Mouse (Mus musculus) layer of hippocampus, adult 18-20 months (tissue): ENCODE results near the gene Ift140. TPM values are rescaled to one million over a fixed set of nuclear protein-coding genes. Genes with fewer than 3 reads are reported as not detected.
"Not testable (repeated sequence)": the region's sequence is repeated elsewhere in the genome, so short reads cannot be mapped to it uniquely, and the experiment has no call there.

ENCODE experiments used
- DNase-seq, 2 experiments: peaks; one replicate each; pipeline ENCODE4 v3.0.0; 2022; ENCODE audit warnings: low spot score in 2 of 2
- total RNA-seq, 2 experiments: library from RNA; stranded (reverse); gene quantifications; 2 replicates each; pipeline ENCODE4 v1.2.3; 2021

Ift140 gene
- total RNA-seq, 2 experiments from 2014 or later = 21.2 to 23.2 TPM

GRCm38 (mm10) chr17:25115664-25116432 lies 100.0 kb downstream of the Ift140 start, which contains the start of gene Telo2:
Gene Telo2 (minus strand): TSS chr17:25115967.
- peak; percentile 90 to 94 for DNase-seq

- no peak for DNase-seq
Observed at GRCm38 (mm10) chr17:25117263-25117662, 101.4 kb downstream of the Ift140 start.

- no peak for DNase-seq
Observed at GRCm38 (mm10) chr17:25120406-25120805, 104.5 kb downstream of the Ift140 start, which contains the start of gene Ptx4. Gene Ptx4 (plus strand): TSS chr17:25120760.

GRCm38 (mm10) chr17:25123979-25124378 lies 108.1 kb downstream of the Ift140 start:
- DNase-seq = no peak

- not testable (repeated sequence) for DNase-seq
Observed at GRCm38 (mm10) chr17:25125442-25126060, 109.7 kb downstream of the Ift140 start.

GRCm38 (mm10) chr17:25127079-25127478 lies 111.2 kb downstream of the Ift140 start:
- DNase-seq = peak in 1 of 2 experiments; percentile 21

GRCm38 (mm10) chr17:25127681-25128080 lies 111.8 kb downstream of the Ift140 start:
- DNase-seq = no peak

GRCm38 (mm10) chr17:25130060-25130459 lies 114.2 kb downstream of the Ift140 start:
- no peak for DNase-seq

- DNase-seq = peak; percentile 91 to 98
Observed at GRCm38 (mm10) chr17:25133275-25133698, 117.4 kb downstream of the Ift140 start, which contains the start of gene Clcn7. Gene Clcn7 (plus strand): TSS chr17:25133391.

- DNase-seq = no peak
Observed at GRCm38 (mm10) chr17:25135622-25136021, 119.7 kb downstream of the Ift140 start.

- no peak for DNase-seq
Observed at GRCm38 (mm10) chr17:25138803-25139202, 122.9 kb downstream of the Ift140 start.

GRCm38 (mm10) chr17:25139960-25140359 lies 124.1 kb downstream of the Ift140 start:
- no peak for DNase-seq

Other genes with a start within 250 kb of the Ift140 start
- gene Meiob, start 211.8 kb upstream of the Ift140 start, total RNA-seq = not detected
- 100 to 1,000 TPM; 129 TPM for gene Hagh, start 175.9 kb upstream of the Ift140 start, total RNA-seq
- 10 to 100 TPM; 21.4 to 21.7 TPM for gene Fahd1, start 165.7 kb upstream of the Ift140 start, total RNA-seq
- gene Igfals, start 150.1 kb upstream of the Ift140 start, total RNA-seq = not detected
- 10 to 100 TPM; 32.3 to 33.5 TPM for gene Nubp2, start 129.7 kb upstream of the Ift140 start, total RNA-seq
- gene Spsb3, start 129.4 kb upstream of the Ift140 start, total RNA-seq = 10 to 100 TPM; 47.5 to 48.3 TPM
- gene Eme2, start 121.0 kb upstream of the Ift140 start, total RNA-seq = 10 to 100 TPM; 52.0 to 53.1 TPM
- gene Mrps34, start 121.0 kb upstream of the Ift140 start, total RNA-seq = 10 to 100 TPM; 75.4 to 78.6 TPM
- 10 to 100 TPM; 60.7 to 61.2 TPM for gene Nme3, start 119.6 kb upstream of the Ift140 start, total RNA-seq
- gene Mapk8ip3, start 79.1 kb upstream of the Ift140 start, total RNA-seq = 100 to 1,000 TPM; 388 to 404 TPM
- gene Jpt2, start 55.4 kb upstream of the Ift140 start, total RNA-seq = 1 to 10 TPM; 5.9 to 6.4 TPM
- 10 to 100 TPM; 27.2 to 27.8 TPM for gene Cramp1l, start 297 bp upstream of the Ift140 start, total RNA-seq
- 1 to 10 TPM; 7.4 to 9.2 TPM for gene Tmem204, start 67.5 kb downstream of the Ift140 start, total RNA-seq
- gene Telo2, start 99.9 kb downstream of the Ift140 start, total RNA-seq = 10 to 100 TPM; 29.9 to 35.3 TPM
- 1 to 10 TPM; 2.0 to 2.6 TPM for gene Ptx4, start 104.7 kb downstream of the Ift140 start, total RNA-seq
- gene Clcn7, start 117.3 kb downstream of the Ift140 start, total RNA-seq = 10 to 100 TPM; 50.9 to 54.0 TPM
- gene Ccdc154, start 146.4 kb downstream of the Ift140 start, total RNA-seq = under 1 TPM; 0.12 to 0.18 TPM
- gene Gm38655, start 159.4 kb downstream of the Ift140 start, total RNA-seq = not detected
- 10 to 100 TPM; 19.5 to 21.2 TPM for gene BC003965, start 168.5 kb downstream of the Ift140 start, total RNA-seq
- gene Unkl, start 172.3 kb downstream of the Ift140 start, total RNA-seq = 10 to 100 TPM; 41.7 to 43.6 TPM
- 10 to 100 TPM; 71.1 to 73.5 TPM for gene Gnptg, start 224.0 kb downstream of the Ift140 start, total RNA-seq
- gene Tsr3, start 224.1 kb downstream of the Ift140 start, total RNA-seq = 10 to 100 TPM; 22.9 to 23.7 TPM
- gene Baiap3, start 240.3 kb downstream of the Ift140 start, total RNA-seq = 1 to 10 TPM; 5.8 to 7.8 TPM